Mouse (Mus musculus) layer of hippocampus, adult 8-10 months (tissue): ENCODE measurements at regions not wholly inside any gene's neighbourhood (a gene's known extent, or its start where the extent isn't known, plus 50 kb on each side); places are given as distances from the start of the nearest gene placed in this dataset.

Experiments used
- DNase-seq, 2 experiments: peaks; one replicate each; pipeline ENCODE4 v3.0.0; 2022; ENCODE audit warnings: low spot score in 2 of 2

GRCm38 (mm10) chr4:87386835-87387234, 156.6 kb upstream of the Slc24a2 start:
- DNase-seq, result no peak

GRCm38 (mm10) chr4:87386271-87386670, 156.0 kb upstream of the Slc24a2 start:
- no peak for DNase-seq

- no peak for DNase-seq
Measured at GRCm38 (mm10) chr4:87385221-87385739, 155.0 kb upstream of the Slc24a2 start.

GRCm38 (mm10) chr4:87384469-87385044, 154.3 kb upstream of the Slc24a2 start:
- DNase-seq, result no peak

GRCm38 (mm10) chr4:87380716-87381115, 150.4 kb upstream of the Slc24a2 start:
- no peak for DNase-seq

- no peak for DNase-seq
Measured at GRCm38 (mm10) chr4:87379516-87380173, 149.4 kb upstream of the Slc24a2 start.

- DNase-seq, result no peak
Measured at GRCm38 (mm10) chr4:87371960-87372359, 141.7 kb upstream of the Slc24a2 start.

- no peak for DNase-seq
Measured at GRCm38 (mm10) chr4:87369626-87370234, 139.5 kb upstream of the Slc24a2 start.

GRCm38 (mm10) chr4:87368413-87369160, 138.3 kb upstream of the Slc24a2 start:
- peak; percentile 30 to 58 for DNase-seq

GRCm38 (mm10) chr4:87367732-87368412, 137.6 kb upstream of the Slc24a2 start:
- peak; percentile 74 to 84 for DNase-seq

GRCm38 (mm10) chr4:87362201-87362600, 131.9 kb upstream of the Slc24a2 start:
- DNase-seq, result peak; percentile 58 to 59

GRCm38 (mm10) chr4:87359483-87359882, 129.2 kb upstream of the Slc24a2 start:
- DNase-seq, result peak; percentile 33 to 62

- no peak for DNase-seq
Measured at GRCm38 (mm10) chr4:87359004-87359403, 128.7 kb upstream of the Slc24a2 start.

- no peak for DNase-seq
Measured at GRCm38 (mm10) chr4:87332968-87333367, 102.7 kb upstream of the Slc24a2 start.

- no peak for DNase-seq
Measured at GRCm38 (mm10) chr4:87329136-87329535, 98.9 kb upstream of the Slc24a2 start.

GRCm38 (mm10) chr4:87321726-87322349, 91.6 kb upstream of the Slc24a2 start:
- no peak for DNase-seq

- DNase-seq, result no peak
Measured at GRCm38 (mm10) chr4:87298129-87298528, 67.9 kb upstream of the Slc24a2 start.

- no peak for DNase-seq
Measured at GRCm38 (mm10) chr4:87294538-87294937, 64.3 kb upstream of the Slc24a2 start.
